Mouse (Mus musculus) spleen, postnatal 10 days (tissue): Measurements from ENCODE around the gene Ccl1.

ENCODE experiments used
- DNase-seq, 2 experiments: peaks; one replicate each; pipeline ENCODE4 v3.0.0; 2021 to 2022; ENCODE audit warnings: low spot score in 2 of 2

Gene Ccl1

GRCm38 (mm10) chr11:82305590-82305989 lies at the start of gene Ccl1:
Gene Ccl1 (minus strand): TSS chr11:82305690.
- no peak for DNase-seq

- no peak for DNase-seq
Measured at GRCm38 (mm10) chr11:82351039-82351438, 45.5 kb upstream of the Ccl1 start.

- no peak for DNase-seq
Measured at GRCm38 (mm10) chr11:82340900-82341299, 35.4 kb upstream of the Ccl1 start.

GRCm38 (mm10) chr11:82340416-82340815 lies 34.9 kb upstream of the Ccl1 start:
- DNase-seq: no peak

- no peak for DNase-seq
Measured at GRCm38 (mm10) chr11:82339921-82340401, 34.5 kb upstream of the Ccl1 start.

- peak in 1 of 2 experiments; percentile 22 for DNase-seq
Measured at GRCm38 (mm10) chr11:82313153-82313552, 7.7 kb upstream of the Ccl1 start.

GRCm38 (mm10) chr11:82310336-82311045 lies 5.0 kb upstream of the Ccl1 start:
- DNase-seq: no peak

- no peak for DNase-seq
Measured at GRCm38 (mm10) chr11:82297895-82298294, 7.6 kb downstream of the Ccl1 start.

GRCm38 (mm10) chr11:82290841-82291240 lies 14.6 kb downstream of the Ccl1 start:
- DNase-seq: no peak

- DNase-seq: no peak
Measured at GRCm38 (mm10) chr11:82274149-82274812, 31.2 kb downstream of the Ccl1 start.

- DNase-seq: no peak
Measured at GRCm38 (mm10) chr11:82259131-82259530, 46.4 kb downstream of the Ccl1 start.

- DNase-seq: peak in 1 of 2 experiments; percentile 50
Measured at GRCm38 (mm10) chr11:82255601-82256000, 49.9 kb downstream of the Ccl1 start.

GRCm38 (mm10) chr11:82253421-82253820 lies 52.1 kb downstream of the Ccl1 start:
- no peak for DNase-seq

- no peak for DNase-seq
Measured at GRCm38 (mm10) chr11:82251251-82251650, 54.2 kb downstream of the Ccl1 start.

GRCm38 (mm10) chr11:82249945-82250344 lies 55.5 kb downstream of the Ccl1 start:
- no peak for DNase-seq

- DNase-seq: no peak
Measured at GRCm38 (mm10) chr11:82237439-82237838, 68.1 kb downstream of the Ccl1 start.

- no peak for DNase-seq
Measured at GRCm38 (mm10) chr11:82235551-82236207, 69.8 kb downstream of the Ccl1 start.

GRCm38 (mm10) chr11:82233991-82234390 lies 71.5 kb downstream of the Ccl1 start:
- DNase-seq: no peak

- DNase-seq: no peak
Measured at GRCm38 (mm10) chr11:82226976-82227375, 78.5 kb downstream of the Ccl1 start.

GRCm38 (mm10) chr11:82225936-82226335 lies 79.6 kb downstream of the Ccl1 start:
- no peak for DNase-seq

- no peak for DNase-seq
Measured at GRCm38 (mm10) chr11:82216531-82216930, 89.0 kb downstream of the Ccl1 start.

GRCm38 (mm10) chr11:82214405-82214804 lies 91.1 kb downstream of the Ccl1 start:
- DNase-seq: no peak
